Mouse (Mus musculus): ENCODE results near the gene Megf11.

The Megf11 gene

DNA sequence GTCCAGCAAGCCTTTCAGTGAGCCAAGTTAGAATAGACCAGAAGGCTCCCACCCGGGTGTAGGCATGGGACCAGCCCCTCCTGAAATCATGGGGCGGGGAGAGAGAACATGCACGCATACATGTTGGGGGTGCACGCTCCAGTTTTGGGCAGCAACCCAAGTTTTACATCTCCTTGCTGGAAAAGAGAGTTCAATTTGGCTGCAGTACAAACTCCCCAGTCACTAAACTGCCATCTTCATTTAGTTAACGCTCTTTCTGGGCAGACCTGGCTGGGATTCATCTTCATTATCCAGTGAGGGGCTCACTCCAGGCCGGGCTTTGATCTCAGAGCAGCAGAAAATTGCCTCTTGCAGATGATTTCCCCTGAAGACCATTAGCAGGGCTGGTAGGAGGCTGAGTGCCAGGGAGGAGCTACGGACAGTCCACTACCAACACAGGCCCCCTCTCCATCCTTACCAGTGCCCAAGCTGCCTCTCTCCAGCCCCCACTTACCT is 218.8 kb downstream of the Megf11 start:
- no peak for DNase-seq (ENCODE audit: low read depth)

GRCm38 (mm10) chr9:64605077-64605714 is 219.8 kb downstream of the Megf11 start:
- no peak for DNase-seq (ENCODE audit: low read depth)

GRCm38 (mm10) chr9:64605735-64606349 is 220.4 kb downstream of the Megf11 start:
- DNase-seq (ENCODE audit: low read depth), result no peak

DNA sequence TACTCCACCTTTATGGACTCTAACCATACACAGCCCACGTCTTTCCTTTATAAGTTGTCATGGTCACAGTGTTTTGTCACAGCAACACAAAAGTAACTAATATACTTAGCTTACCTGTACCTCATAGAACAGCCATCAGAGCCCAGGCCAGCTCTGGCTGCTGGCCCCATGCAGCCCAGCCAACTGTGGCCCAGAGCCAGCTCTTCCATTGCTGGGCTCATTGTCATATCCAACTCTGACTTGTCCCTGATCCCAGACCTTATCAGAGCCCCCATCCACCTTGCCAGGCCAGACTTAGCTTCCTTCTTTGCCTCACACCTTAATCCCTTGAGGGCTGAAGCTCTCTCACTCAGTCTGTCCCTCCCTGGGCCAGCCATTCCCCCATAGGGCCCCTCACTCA is 221.6 kb downstream of the Megf11 start:
- no peak for DNase-seq (ENCODE audit: low read depth)

DNA sequence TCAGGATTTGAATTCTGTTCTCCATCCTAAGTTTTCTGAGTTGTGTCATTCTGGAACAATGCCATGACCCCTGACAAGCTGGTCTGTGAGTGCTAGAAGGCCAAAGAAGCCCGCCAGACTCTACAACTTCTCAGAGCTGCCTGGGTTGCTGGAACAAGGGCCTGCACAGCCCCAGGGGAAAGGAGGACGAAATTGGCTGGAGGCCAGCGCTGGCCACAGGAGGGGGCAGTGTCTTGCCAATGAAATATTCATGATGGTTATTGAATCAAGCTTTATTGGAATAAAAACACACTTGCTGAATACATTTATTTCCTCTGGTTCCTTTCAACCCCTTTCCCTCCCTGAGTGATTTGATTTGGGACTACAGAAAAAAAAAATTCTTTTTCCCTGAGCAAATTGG is 224.1 kb downstream of the Megf11 start:
- DNase-seq (ENCODE audit: low read depth), result no peak

DNA sequence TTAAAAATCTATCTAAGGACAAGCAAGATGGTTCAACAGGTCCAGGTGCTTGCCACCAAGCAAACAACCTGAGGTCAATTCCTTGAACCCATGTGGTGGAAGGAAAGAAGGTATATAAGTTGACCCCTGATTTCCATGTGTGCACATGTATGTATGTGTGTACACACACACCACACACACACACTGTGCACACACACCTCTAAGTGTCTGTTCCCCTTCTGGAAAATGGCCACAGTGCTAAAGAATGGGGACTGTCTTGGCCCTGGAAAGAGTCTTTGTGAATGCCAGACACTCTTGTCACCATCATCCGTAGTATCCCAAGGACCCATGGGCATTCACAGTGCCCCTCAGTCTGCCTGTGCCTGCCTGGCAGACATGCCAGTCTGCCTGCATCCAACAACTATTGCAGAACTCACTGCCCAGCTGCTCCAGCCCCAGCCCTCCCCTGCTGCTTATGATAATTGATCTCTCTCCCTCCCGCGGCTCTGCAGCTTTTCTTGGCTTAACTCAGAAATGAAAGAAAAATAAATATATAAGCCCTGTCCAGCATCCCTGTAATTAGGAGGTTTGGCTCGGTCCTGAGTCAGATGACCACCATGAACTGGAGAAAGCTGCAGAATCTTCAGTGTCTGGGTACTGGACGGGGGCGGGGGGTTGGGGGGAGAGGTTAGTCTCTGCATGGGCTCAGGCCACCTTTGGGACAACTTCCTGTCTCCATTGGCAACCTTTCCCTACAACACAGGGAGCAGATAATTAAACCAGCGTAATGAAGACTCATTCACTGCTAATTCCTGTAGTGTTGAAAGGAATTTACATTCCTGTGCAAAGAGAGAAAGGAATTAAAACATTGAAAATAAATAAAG is 226.9 kb downstream of the Megf11 start:
- DNase-seq (ENCODE audit: low read depth), result no peak

GRCm38 (mm10) chr9:64612984-64613649 is 227.7 kb downstream of the Megf11 start:
- DNase-seq (ENCODE audit: low read depth), result peak; percentile 8

DNA sequence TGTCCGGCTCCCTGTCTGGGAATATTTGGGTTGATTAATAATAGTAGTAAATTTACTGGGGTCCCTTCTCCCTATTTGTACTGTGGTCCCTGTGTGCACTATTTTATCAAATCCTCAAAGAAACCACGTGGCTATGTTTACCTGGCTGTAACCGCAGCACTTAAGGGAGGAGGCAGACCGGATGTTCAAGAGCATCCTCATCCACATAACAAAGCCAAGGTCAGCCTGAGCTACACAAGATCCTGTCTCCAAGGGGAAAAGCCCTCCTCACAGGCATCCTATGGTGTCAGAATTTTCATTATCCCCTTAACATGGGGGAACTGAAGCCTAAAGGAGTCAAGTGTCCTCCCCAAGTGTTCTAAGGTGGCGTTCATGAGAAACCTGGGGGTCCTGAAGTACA is 232.0 kb downstream of the Megf11 start:
- no peak for DNase-seq (ENCODE audit: low read depth)

GRCm38 (mm10) chr9:64618433-64618832 is 233.0 kb downstream of the Megf11 start:
- DNase-seq (ENCODE audit: low read depth), result no peak

DNA sequence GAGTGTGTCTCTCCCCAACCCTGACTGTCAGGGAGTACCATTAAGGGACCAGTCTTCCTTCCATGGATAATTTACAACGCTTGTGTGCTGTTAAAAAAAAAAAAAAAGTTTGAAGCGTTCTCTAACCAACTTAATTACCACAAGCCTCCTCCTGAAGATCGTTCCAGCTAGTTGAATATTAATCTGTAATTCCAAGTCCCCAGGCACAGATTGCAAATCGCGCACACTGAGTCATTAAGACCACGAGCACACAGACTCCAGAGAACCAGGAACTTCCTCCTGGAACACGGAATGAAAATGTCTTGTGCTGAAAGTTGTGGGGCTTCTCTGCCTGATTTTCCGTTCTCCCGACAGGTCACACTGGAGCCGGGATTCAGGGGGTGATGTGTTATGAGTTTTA is 234.0 kb downstream of the Megf11 start:
- no peak for DNase-seq (ENCODE audit: low read depth)

GRCm38 (mm10) chr9:64620596-64620995 is 235.2 kb downstream of the Megf11 start:
- peak; percentile 43 for DNase-seq (ENCODE audit: low read depth)

GRCm38 (mm10) chr9:64621499-64622296 is 236.3 kb downstream of the Megf11 start:
- no peak for DNase-seq (ENCODE audit: low read depth)

GRCm38 (mm10) chr9:64623361-64623760 is 237.9 kb downstream of the Megf11 start:
- no peak for DNase-seq (ENCODE audit: low read depth)

DNA sequence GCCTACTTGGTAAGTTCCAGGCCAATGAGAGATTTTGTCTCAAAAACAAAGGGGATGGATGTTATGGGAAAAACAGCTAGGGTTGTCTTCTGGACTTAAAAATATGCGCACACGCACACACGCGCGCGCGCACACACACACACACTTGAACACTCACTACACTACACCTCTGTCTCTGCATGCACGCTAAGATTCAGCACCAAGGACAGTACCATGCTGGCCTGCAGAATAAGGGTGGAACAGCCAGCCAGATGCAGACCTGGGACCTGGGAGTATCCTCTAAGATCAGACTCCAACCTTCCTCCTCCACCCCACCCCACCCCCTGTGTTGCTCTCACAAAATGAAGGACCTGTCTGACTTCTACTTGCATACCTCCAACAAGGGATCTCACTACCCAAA is 239.1 kb downstream of the Megf11 start:
- DNase-seq (ENCODE audit: low read depth), result peak; percentile 62

- DNase-seq (ENCODE audit: low read depth), result no peak
These were observed 244.4 kb downstream of the Megf11 start for GRCm38 (mm10) chr9:64629802-64630201.

DNA sequence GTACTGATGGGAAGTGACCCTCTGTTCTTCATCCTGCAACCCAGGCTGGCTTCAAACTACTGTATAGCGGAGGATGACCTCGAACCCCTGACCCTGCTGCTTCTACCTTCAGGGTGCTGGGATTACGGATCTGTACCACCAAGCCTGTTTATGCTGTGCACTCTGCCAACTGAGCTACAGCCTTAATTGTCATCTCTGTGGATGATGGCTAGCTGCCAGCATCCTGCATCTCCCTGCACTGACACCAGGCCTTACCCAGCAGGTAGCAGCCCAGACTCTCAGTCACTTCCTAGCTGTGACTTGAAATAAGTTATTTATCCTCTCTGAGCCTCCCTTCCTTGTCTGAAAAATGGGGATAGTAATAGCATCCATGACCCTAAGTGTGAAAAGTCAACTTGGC is 247.7 kb downstream of the Megf11 start:
- no peak for DNase-seq (ENCODE audit: low read depth)

GRCm38 (mm10) chr9:64636111-64636510 is 250.7 kb downstream of the Megf11 start:
- no peak for DNase-seq (ENCODE audit: low read depth)

GRCm38 (mm10) chr9:64636961-64637360 is 251.5 kb downstream of the Megf11 start:
- DNase-seq (ENCODE audit: low read depth), result no peak

DNA sequence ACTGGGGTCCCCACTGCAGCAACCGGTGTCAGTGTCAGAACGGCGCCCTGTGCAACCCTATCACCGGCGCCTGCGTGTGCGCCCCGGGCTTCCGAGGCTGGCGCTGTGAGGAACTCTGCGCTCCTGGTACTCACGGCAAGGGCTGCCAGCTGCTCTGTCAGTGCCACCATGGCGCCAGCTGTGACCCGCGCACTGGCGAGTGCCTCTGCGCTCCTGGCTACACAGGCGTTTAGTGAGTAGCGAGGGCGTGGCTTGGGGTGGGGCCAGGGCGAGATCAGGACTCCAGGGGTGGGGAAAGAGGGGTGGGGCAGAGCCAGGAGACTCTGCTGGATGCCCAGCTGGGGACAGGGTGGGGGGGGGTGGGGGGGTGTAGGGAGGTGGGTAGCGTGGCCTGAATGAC is 252.8 kb downstream of the Megf11 start:
- no peak for DNase-seq (ENCODE audit: low read depth)

DNA sequence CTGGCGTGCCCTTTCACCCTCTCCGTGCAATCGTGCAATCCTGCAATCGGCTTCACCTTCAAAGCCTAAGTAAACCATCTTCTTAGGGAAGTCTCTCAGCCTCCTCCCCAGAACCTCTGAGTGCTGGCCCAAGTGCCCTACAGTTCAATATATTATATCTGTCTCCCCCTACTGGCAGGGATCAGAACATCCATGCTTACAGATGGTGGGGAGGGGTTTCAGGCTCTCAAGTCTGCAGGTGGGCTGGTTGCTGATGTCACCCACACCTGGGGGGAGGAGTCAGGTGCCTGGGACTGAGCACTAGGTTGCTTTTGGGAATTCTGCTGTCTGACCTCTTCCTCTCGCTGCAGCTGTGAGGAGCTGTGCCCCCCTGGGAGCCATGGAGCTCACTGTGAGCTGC is 254.2 kb downstream of the Megf11 start:
- peak; percentile 44 for DNase-seq (ENCODE audit: low read depth)

DNA sequence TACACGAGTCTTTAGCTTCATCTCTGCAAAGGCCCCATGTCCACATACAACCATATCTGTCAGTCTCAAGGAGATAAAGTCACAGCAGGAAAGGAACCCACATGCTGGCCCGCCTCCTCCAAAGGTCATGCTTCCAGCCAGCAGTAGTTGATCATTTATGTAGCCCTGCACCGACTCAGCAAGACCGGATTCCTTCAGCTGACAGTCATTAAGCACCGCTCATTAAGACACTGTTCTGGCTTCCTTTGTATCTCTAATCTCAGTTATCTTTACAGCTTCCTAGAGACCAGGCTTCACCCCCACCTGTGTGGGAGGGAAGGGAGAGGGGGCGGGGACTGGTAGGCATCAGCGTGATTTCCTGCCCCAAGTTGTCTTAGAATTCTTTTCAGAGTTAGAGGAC is 258.7 kb downstream of the Megf11 start:
- DNase-seq (ENCODE audit: low read depth), result no peak

- no peak for DNase-seq (ENCODE audit: low read depth)
These were observed 260.0 kb downstream of the Megf11 start for GRCm38 (mm10) chr9:64645462-64645861.

Measured in 416B (cell line).